Mouse (Mus musculus) liver, embryonic 12.5 days (tissue): ENCODE results near the gene Ppp6r1. TPM values are rescaled to one million over a fixed set of nuclear protein-coding genes. Genes with fewer than 3 reads are reported as not detected.

Experiments used
- ATAC-seq: fragments of 200-750 bp; cut with Nextera tagmentation; 2 replicates; pipeline ENCODE4 v1.8.0; 2017; ENCODE audit warnings: moderate number of reproducible peaks, mild to moderate bottlenecking, moderate library complexity
- H3K27ac ChIP-seq: fragments of 300-500 bp; sonication (generic); 2 replicates; pipeline ENCODE4 v1.5.1; 2016; ENCODE audit warnings: mild to moderate bottlenecking
- H3K27me3 ChIP-seq: fragments of 300-500 bp; sonication (generic); replicated peaks from 2 replicates; pipeline ENCODE4 v1.6.1; 2016; ENCODE audit warnings: mild to moderate bottlenecking, moderate library complexity
- H3K36me3 ChIP-seq: fragments of 300-500 bp; sonication (generic); 2 replicates; pipeline ENCODE4 v1.6.1; 2016; ENCODE audit warnings: mild to moderate bottlenecking, moderate library complexity
- H3K4me1 ChIP-seq: fragments of 300-500 bp; sonication (generic); 2 replicates; pipeline ENCODE4 v1.6.1; 2016
- H3K4me2 ChIP-seq: fragments of 300-500 bp; sonication (generic); 2 replicates; pipeline ENCODE4 v1.6.1; 2016; ENCODE audit warnings: mild to moderate bottlenecking, moderate library complexity
- H3K4me3 ChIP-seq: fragments of 300-500 bp; sonication (generic); 2 replicates; pipeline ENCODE4 v1.5.1; 2016; ENCODE audit warnings: mild to moderate bottlenecking, moderate library complexity
- H3K9ac ChIP-seq: fragments of 300-500 bp; sonication (generic); 2 replicates; pipeline ENCODE4 v1.6.1; 2016; ENCODE audit warnings: mild to moderate bottlenecking, moderate library complexity
- H3K9me3 ChIP-seq: fragments of 300-500 bp; sonication (generic); replicated peaks from 2 replicates; pipeline ENCODE4 v1.6.1; 2016; ENCODE audit warnings: mild to moderate bottlenecking, moderate library complexity
- WGBS: fragments of 180-500 bp; shearing (Covaris S2); methylation state at CpG from one replicate; pipeline ENCODE4 v1.1.7; 2016; ENCODE audit not compliant: insufficient replicate concordance; 5-methylcytosine and 5-hydroxymethylcytosine counted together
- polyA plus RNA-seq: library from polyadenylated mRNA; unstranded; fragments of >200 nt; fragmentation: Nextera tagmentation; extraction: Ambion mirVana; gene quantifications from 2 replicates; pipeline ENCODE4 v1.2.1, GENCODE M21; 2016

Gene Ppp6r1
- polyA plus RNA-seq, 1 experiment from 2014 or later, result 12.7 TPM

GRCm38 (mm10) chr7:4656818-4657217, 2.0 kb downstream of the Ppp6r1 start:
- 21% methylated on average over 1 of the region's 1 CpGs for WGBS
- peaks cover 76% of the 10 kb centered on the region for H3K4me1 ChIP-seq
- no peaks in the 10 kb centered on the region for H3K9me3 ChIP-seq
- H3K27me3 ChIP-seq, result no peaks in the 10 kb centered on the region
- peak overlapping the region; percentile 88 for H3K4me3 ChIP-seq
- ATAC-seq, result no peak
- peak overlapping the region; percentile 97 for H3K9ac ChIP-seq
- peaks cover 42% of the 10 kb centered on the region for H3K36me3 ChIP-seq
- peak overlapping the region; percentile 90 for H3K27ac ChIP-seq
- peak overlapping the region; percentile 90 for H3K4me2 ChIP-seq

- Histone ChIP-seq H3K27me3 (no peaks in the 10 kb centered on the region), H3K36me3 (peaks cover 47% of the 10 kb centered on the region), H3K4me2 (peak overlapping the region; percentile 90), H3K4me3 (no peak overlapping the region), H3K9me3 (no peaks in the 10 kb centered on the region), H3K27ac (no peak overlapping the region), H3K9ac (peak overlapping the region; percentile 97; the same call in 1 of the 2 replicates), H3K4me1 (peaks cover 81% of the 10 kb centered on the region)
- ATAC-seq, result no peak
- WGBS, result 81% methylated on average over 1 of the region's 1 CpGs
Measured at GRCm38 (mm10) chr7:4655916-4656315, 2.9 kb downstream of the Ppp6r1 start.

GRCm38 (mm10) chr7:4655393-4655792, 3.4 kb downstream of the Ppp6r1 start:
- H3K27ac ChIP-seq, result no peak overlapping the region
- H3K4me3 ChIP-seq, result no peak overlapping the region
- peaks cover 42% of the 10 kb centered on the region for H3K36me3 ChIP-seq
- H3K4me2 ChIP-seq, result peak overlapping the region; percentile 90
- H3K9ac ChIP-seq, result peak overlapping the region; percentile 10; the same call in 1 of the 2 replicates
- H3K4me1 ChIP-seq, result peaks cover 76% of the 10 kb centered on the region
- no peak for ATAC-seq
- H3K27me3 ChIP-seq, result no peaks in the 10 kb centered on the region
- H3K9me3 ChIP-seq, result no peaks in the 10 kb centered on the region
- WGBS, result 67% methylated on average over 4 of the region's 4 CpGs

GRCm38 (mm10) chr7:4654221-4654620, 4.6 kb downstream of the Ppp6r1 start:
- WGBS, result 23% methylated on average over 2 of the region's 2 CpGs
- Histone ChIP-seq H3K27me3 (no peaks in the 10 kb centered on the region), H3K4me1 (peaks cover 67% of the 10 kb centered on the region), H3K4me3 (peak overlapping the region; percentile 8), H3K9ac (peak overlapping the region; percentile 49), H3K36me3 (peaks cover 40% of the 10 kb centered on the region), H3K27ac (peak overlapping the region; percentile 79), H3K9me3 (no peaks in the 10 kb centered on the region), H3K4me2 (peak overlapping the region; percentile 90)
- no peak for ATAC-seq

GRCm38 (mm10) chr7:4653780-4654179, 5.0 kb downstream of the Ppp6r1 start:
- Histone ChIP-seq H3K27me3 (no peaks in the 10 kb centered on the region), H3K9me3 (no peaks in the 10 kb centered on the region), H3K4me3 (peak overlapping the region; percentile 8; the same call in 1 of the 2 replicates), H3K9ac (peak overlapping the region; percentile 49), H3K27ac (peak overlapping the region; percentile 79), H3K4me2 (peak overlapping the region; percentile 90), H3K36me3 (peaks cover 40% of the 10 kb centered on the region), H3K4me1 (peaks cover 67% of the 10 kb centered on the region)
- WGBS, result 35% methylated on average over 7 of the region's 7 CpGs
- ATAC-seq, result no peak

- Histone ChIP-seq H3K9ac (0 out of 2 replicates have a peak overlapping the region, but pooled peaks have one; percentile 2), H3K4me1 (peaks cover 69% of the 10 kb centered on the region), H3K9me3 (no peaks in the 10 kb centered on the region), H3K27ac (peak overlapping the region; percentile 79), H3K27me3 (no peaks in the 10 kb centered on the region), H3K4me2 (peak overlapping the region; percentile 90), H3K36me3 (peaks cover 40% of the 10 kb centered on the region), H3K4me3 (no peak overlapping the region)
- WGBS, result 36% methylated on average over 5 of the region's 5 CpGs
- ATAC-seq, result no peak
Measured at GRCm38 (mm10) chr7:4653351-4653750, 5.5 kb downstream of the Ppp6r1 start.

GRCm38 (mm10) chr7:4652726-4653125, 6.1 kb downstream of the Ppp6r1 start:
- H3K4me2 ChIP-seq, result peak overlapping the region; percentile 31; the same call in 1 of the 2 replicates
- no peaks in the 10 kb centered on the region for H3K27me3 ChIP-seq
- no peaks in the 10 kb centered on the region for H3K9me3 ChIP-seq
- H3K4me3 ChIP-seq, result no peak overlapping the region
- H3K27ac ChIP-seq, result peak overlapping the region; percentile 9; the same call in 1 of the 2 replicates
- WGBS, result 67% methylated on average over 5 of the region's 5 CpGs
- peaks cover 71% of the 10 kb centered on the region for H3K4me1 ChIP-seq
- H3K36me3 ChIP-seq, result peaks cover 40% of the 10 kb centered on the region
- H3K9ac ChIP-seq, result no peak overlapping the region
- no peak for ATAC-seq

GRCm38 (mm10) chr7:4651581-4651980, 7.2 kb downstream of the Ppp6r1 start:
- H3K4me1 ChIP-seq, result peaks cover 71% of the 10 kb centered on the region
- ATAC-seq, result no peak
- H3K9ac ChIP-seq, result no peak overlapping the region

GRCm38 (mm10) chr7:4647992-4648391, 10.8 kb downstream of the Ppp6r1 start:
- 0 out of 2 replicates have a peak overlapping the region, but pooled peaks have one; percentile 20 for H3K27ac ChIP-seq
- H3K4me2 ChIP-seq, result no peak overlapping the region
- H3K4me1 ChIP-seq, result peaks cover 60% of the 10 kb centered on the region
- no peak for ATAC-seq
- no peaks in the 10 kb centered on the region for H3K27me3 ChIP-seq
- peaks cover 65% of the 10 kb centered on the region for H3K36me3 ChIP-seq
- WGBS, result 70% methylated on average over 2 of the region's 2 CpGs
- no peak overlapping the region for H3K9ac ChIP-seq
- no peak overlapping the region for H3K4me3 ChIP-seq
- no peaks in the 10 kb centered on the region for H3K9me3 ChIP-seq

More at GRCm38 (mm10) chr7:4651581-4651980, 7.2 kb downstream of the Ppp6r1 start:
- no peaks in the 10 kb centered on the region for H3K27me3 ChIP-seq
- no peak overlapping the region for H3K27ac ChIP-seq
- WGBS, result 65% methylated on average over 8 of the region's 8 CpGs
- no peaks in the 10 kb centered on the region for H3K9me3 ChIP-seq
- peaks cover 50% of the 10 kb centered on the region for H3K36me3 ChIP-seq
- no peak overlapping the region for H3K4me3 ChIP-seq
- H3K4me2 ChIP-seq, result no peak overlapping the region

GRCm38 (mm10) chr7:4647291-4647690, 11.5 kb downstream of the Ppp6r1 start:
- ATAC-seq, result peak; percentile 44
- H3K36me3 ChIP-seq, result peaks cover 65% of the 10 kb centered on the region
- no peak overlapping the region for H3K9ac ChIP-seq
- no peak overlapping the region for H3K4me2 ChIP-seq
- H3K4me3 ChIP-seq, result no peak overlapping the region
- H3K9me3 ChIP-seq, result no peaks in the 10 kb centered on the region
- H3K27ac ChIP-seq, result peak overlapping the region; percentile 56; the same call in 1 of the 2 replicates
- WGBS, result 47% methylated on average over 6 of the region's 6 CpGs
- H3K27me3 ChIP-seq, result no peaks in the 10 kb centered on the region
- peaks cover 54% of the 10 kb centered on the region for H3K4me1 ChIP-seq

GRCm38 (mm10) chr7:4646806-4647205, 12.0 kb downstream of the Ppp6r1 start:
- Histone ChIP-seq H3K4me2 (no peak overlapping the region), H3K9me3 (no peaks in the 10 kb centered on the region), H3K9ac (no peak overlapping the region), H3K4me1 (peaks cover 50% of the 10 kb centered on the region), H3K4me3 (no peak overlapping the region), H3K27me3 (no peaks in the 10 kb centered on the region), H3K36me3 (peaks cover 65% of the 10 kb centered on the region), H3K27ac (peak overlapping the region; percentile 56)
- peak; percentile 52 for ATAC-seq
- 78% methylated on average over 3 of the region's 3 CpGs for WGBS

GRCm38 (mm10) chr7:4643225-4643624, 15.6 kb downstream of the Ppp6r1 start:
- Histone ChIP-seq H3K9ac (peak overlapping the region; percentile 19), H3K36me3 (peaks cover 93% of the 10 kb centered on the region), H3K4me2 (no peak overlapping the region), H3K9me3 (no peaks in the 10 kb centered on the region), H3K4me3 (no peak overlapping the region), H3K27ac (peak overlapping the region; percentile 51), H3K27me3 (no peaks in the 10 kb centered on the region), H3K4me1 (peaks cover 41% of the 10 kb centered on the region)
- peak; percentile 52; the same call in 1 of the 2 replicates for ATAC-seq
- WGBS, result 35% methylated on average over 6 of the region's 6 CpGs

- no peak overlapping the region for H3K4me3 ChIP-seq
- no peak for ATAC-seq
- 93% methylated on average over 7 of the region's 7 CpGs for WGBS
- H3K4me2 ChIP-seq, result no peak overlapping the region
- peaks cover 28% of the 10 kb centered on the region for H3K4me1 ChIP-seq
- no peak overlapping the region for H3K27ac ChIP-seq
- no peaks in the 10 kb centered on the region for H3K27me3 ChIP-seq
- no peaks in the 10 kb centered on the region for H3K9me3 ChIP-seq
- H3K36me3 ChIP-seq, result peaks cover 99% of the 10 kb centered on the region
- H3K9ac ChIP-seq, result no peak overlapping the region
Measured at GRCm38 (mm10) chr7:4641956-4642355, 16.9 kb downstream of the Ppp6r1 start.
